Mouse (Mus musculus): Measurements from ENCODE around the gene Dffb. TPM values are rescaled to one million over a fixed set of nuclear protein-coding genes. Genes with fewer than 3 reads are reported as not detected.

Dffb gene
- polyA plus RNA-seq (2015; fragmentation: Nextera tagmentation; extraction: Ambion mirVana) = 6.0 and 8.3 TPM in 2 replicates

GRCm38 (mm10) chr4:153974431-153975291 lies at the start of gene Dffb, which contains the start of gene Cep104:
TSS of gene Dffb (minus strand) at chr4:153975126.
TSS of gene Cep104 (plus strand) at chr4:153975194.

GRCm38 (mm10) chr4:154011646-154012089 lies 36.7 kb upstream of the Dffb start, which contains the start of gene Lrrc47:
TSS of gene Lrrc47 (plus strand) at chr4:154011731.

GRCm38 (mm10) chr4:153956569-153957405 lies 18.1 kb downstream of the Dffb start, which contains the start of gene A430005L14Rik:
TSS of gene A430005L14Rik (plus strand) at chr4:153957237.

Other genes with a start within 250 kb of the Dffb start
- gene A430005L14Rik, start 17.9 kb downstream of the Dffb start, polyA plus RNA-seq (2015; fragmentation: Nextera tagmentation; extraction: Ambion mirVana) = 69.6 and 79.5 TPM in 2 replicates
- gene Cep104, start 68 bp upstream of the Dffb start, polyA plus RNA-seq (2015; fragmentation: Nextera tagmentation; extraction: Ambion mirVana) = 7.2 and 8.1 TPM in 2 replicates
- 18.3 and 21.8 TPM in 2 replicates for gene Lrrc47, start 36.6 kb upstream of the Dffb start, polyA plus RNA-seq (2015; fragmentation: Nextera tagmentation; extraction: Ambion mirVana)
- gene Smim1, start 51.1 kb upstream of the Dffb start, polyA plus RNA-seq (2015; fragmentation: Nextera tagmentation; extraction: Ambion mirVana) = 132 and 166 TPM in 2 replicates
- gene Ccdc27, start 67.6 kb upstream of the Dffb start, polyA plus RNA-seq (2015; fragmentation: Nextera tagmentation; extraction: Ambion mirVana) = 0.08 TPM in 1 of 2 replicates, not detected in the other
- gene Trp73, start 165.1 kb upstream of the Dffb start, polyA plus RNA-seq (2015; fragmentation: Nextera tagmentation; extraction: Ambion mirVana) = 0.12 TPM in 1 of 2 replicates, not detected in the other
- gene Wrap73, start 167.2 kb upstream of the Dffb start, polyA plus RNA-seq (2015; fragmentation: Nextera tagmentation; extraction: Ambion mirVana) = 23.4 and 27.0 TPM in 2 replicates
- gene Tprgl, start 185.5 kb upstream of the Dffb start, polyA plus RNA-seq (2015; fragmentation: Nextera tagmentation; extraction: Ambion mirVana) = 270 and 271 TPM in 2 replicates
- gene Megf6, start 195.6 kb upstream of the Dffb start, polyA plus RNA-seq (2015; fragmentation: Nextera tagmentation; extraction: Ambion mirVana) = 10.6 and 19.4 TPM in 2 replicates